Mouse (Mus musculus) right cerebral cortex, postnatal 25 days (tissue): ENCODE measurements around the gene Smug1.
A peak's percentile ranks its signal among the peaks of the same experiment; 100 is the strongest.

Source experiments
- DNase-seq: peaks from one replicate; pipeline ENCODE4 v3.0.0; 2022

The Smug1 gene

DNA sequence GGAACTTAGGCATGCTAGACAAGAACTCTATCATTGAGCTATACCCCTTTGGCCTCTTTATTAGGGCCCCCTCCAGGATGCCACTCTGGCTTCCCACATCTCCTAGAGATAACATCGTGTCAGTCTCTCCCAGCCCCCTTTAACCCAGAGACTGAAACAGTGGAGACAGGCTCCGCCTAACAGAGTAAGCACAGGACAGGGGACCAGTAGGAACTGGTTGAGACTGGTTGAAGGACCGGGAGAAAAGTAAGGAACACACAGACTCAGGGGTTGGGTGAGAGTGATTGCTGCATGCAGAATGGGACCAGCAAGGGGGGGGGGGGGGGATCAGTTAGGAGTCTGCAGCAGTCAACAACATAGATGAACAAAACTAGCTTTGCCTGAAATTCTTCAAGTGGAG lies 22.7 kb downstream of the Smug1 start:
- DNase-seq, result no peak

DNA sequence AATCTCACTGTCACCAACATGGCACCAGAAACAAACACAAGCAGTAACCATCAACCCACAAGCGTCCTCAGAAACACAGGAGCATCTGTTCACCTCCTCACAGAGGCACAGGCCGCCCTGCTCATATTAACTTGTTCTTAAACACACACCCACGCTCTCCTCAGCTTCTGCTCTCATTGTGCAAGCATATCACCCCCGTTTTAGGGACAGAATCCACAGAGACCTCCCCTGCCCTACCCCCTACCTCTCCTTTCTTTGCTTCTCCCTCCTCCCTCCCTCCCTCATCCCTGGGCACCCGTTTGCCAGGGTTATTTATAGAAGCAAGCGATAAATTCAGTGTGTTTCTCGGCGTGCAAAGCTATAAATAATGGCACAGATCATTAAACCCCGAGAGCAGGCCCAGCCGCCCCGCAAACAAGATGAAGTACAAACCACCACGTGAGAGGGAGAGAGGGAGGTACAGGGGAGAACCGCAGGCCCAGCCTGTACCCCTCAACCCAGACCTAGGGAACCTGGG lies 31.4 kb downstream of the Smug1 start:
- peak; percentile 40 for DNase-seq

DNA sequence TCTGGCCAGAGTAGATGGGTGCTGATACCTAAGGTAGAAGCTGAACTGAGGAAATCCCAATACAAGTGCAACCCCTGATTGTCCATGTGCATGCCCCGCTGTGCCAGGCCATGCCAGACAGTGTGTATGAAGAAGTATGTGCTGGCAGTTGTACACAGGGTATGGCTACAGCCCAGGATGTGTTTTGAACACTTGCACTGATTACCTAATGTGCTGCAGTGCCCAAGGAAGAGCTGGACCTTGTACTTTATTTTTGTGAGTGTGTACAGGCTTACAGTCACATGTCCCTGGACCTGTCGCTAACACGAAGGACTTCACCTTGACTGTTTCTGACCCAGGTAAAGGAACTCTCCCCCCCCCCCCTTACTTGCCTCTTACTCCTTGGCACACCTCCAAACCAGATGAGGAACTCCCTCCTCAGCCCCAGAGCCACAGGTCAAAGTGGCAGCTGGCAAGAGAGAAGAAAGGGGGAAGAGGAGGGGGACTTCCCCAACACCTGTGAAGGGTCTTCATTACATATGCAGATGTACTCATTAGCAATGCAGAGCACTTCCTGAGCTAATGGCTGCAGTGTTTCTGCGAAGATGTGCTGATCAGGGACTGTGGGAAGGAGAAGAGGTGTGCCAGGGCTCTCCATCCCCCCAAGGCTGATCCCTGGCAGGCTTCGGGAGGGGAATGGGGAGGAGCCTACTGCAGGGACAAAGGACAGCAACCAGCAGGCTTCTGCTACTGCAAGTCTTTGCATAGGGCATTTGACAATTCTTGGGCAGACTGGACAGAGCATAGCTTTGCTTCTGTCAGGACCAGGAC lies 32.4 kb downstream of the Smug1 start:
- DNase-seq, result no peak

DNA sequence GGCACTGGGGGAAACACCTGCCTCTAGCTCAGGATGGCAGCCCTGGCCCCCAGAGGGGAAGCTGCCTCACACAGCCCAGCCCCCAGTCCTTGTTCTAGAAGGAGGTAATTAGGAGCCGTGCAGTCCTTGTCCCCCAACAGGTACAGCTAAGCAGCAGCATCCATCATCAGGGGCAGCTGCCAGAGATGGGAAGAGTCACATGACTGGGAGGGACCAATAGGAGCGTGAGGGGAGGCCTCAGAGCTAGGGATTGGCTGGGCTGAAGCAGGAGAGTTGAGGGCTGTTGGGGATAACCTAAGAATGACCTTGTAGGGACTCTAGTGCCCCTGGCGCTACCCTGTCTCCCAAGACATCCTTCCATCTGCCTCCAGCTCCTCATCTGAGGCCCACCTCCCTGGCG lies 33.1 kb downstream of the Smug1 start:
- DNase-seq, result no peak

DNA sequence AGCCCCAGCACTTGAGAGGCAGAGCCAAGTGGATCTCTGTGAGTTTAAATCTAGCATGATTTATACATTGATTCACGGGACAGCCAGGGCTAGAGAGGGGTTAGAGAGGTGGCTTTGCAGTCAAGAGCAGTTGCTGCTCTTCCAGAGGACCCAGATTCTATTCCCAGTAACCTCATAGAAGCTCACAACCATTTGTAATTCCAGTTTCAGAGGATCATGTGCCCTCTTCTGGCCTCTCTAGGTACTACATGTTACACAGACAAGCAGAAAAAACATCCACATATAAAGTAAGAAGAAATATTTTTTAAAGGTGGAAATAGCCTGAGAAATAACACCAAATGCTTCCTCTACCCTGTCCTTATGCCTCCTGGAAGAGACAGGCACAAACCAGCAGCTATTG lies 36.2 kb downstream of the Smug1 start:
- no peak for DNase-seq

DNA sequence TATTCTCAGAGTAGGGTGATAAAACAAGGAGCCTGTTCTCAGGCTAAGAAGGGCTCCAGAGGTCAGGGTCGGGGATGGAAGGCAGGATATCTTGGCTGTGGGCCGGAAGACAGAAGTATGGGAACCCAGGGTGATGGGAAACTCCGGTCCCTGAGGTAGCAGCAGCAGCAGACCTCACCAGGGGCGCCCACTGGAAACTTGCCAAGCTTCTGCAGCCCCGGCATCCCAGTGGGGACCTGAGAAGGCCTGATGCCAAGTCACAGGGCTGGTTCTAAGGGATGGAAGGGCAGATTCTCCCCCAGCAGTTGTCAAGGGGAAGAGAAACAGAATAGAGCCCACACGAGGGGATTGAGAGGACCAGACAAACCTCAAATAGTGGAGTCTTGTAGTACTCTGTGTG lies 37.6 kb downstream of the Smug1 start:
- DNase-seq, result no peak

DNA sequence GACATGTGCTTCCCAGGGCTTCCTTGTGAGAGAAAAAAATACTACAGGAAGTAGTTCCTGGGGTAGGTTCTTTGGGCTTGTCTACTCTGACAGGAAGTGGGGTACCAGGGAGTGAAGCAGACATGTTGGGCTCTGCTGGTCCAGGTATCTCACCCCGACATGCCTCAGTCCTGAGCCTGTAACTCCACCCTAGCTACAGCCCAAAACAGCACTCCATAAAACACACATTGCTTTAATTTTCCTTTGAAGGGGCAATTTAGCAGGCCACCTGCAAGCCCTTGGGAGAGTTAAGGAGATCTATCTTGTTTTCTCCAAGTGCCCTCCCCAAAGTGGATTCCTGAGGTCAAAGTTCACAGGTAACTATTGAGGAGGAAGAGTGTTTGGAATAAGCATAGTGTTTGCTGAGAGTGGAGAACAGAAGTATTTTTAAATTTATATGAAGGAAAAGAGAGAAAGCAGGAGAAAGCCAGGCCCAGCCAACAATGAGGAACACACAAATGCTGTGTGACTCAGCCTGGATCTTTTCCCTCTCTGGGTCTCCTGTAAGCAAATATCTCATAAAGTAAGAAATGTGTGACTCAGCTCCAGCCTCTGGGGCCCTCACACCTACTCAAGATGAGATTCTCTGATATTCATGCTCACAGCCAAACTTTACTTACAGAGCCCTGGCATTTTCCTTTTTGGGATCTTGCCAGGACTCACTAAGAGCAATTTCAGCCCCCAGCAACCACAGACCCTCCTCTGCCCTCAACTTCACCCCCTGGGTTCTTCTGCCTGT lies 38.6 kb downstream of the Smug1 start:
- no peak for DNase-seq

DNA sequence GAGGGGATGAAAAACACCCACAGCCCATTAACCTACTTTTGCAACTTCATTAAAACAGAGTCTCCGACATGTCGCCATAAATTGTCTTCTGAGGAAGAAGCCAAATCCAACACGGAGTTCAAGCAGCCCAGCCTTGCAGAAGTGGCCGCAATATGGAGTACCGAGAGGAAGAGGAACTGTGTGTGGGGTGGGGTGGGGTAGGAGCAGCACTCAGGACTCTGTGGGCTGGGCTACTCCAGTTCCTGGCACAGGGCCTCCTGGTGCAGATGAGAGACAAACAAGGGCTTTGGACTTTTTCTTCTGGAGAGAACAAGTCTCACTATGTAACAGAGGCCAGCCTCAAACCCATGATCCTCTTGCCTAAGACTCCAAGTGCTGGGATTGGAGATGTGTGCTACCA lies 40.9 kb downstream of the Smug1 start:
- DNase-seq, result no peak

DNA sequence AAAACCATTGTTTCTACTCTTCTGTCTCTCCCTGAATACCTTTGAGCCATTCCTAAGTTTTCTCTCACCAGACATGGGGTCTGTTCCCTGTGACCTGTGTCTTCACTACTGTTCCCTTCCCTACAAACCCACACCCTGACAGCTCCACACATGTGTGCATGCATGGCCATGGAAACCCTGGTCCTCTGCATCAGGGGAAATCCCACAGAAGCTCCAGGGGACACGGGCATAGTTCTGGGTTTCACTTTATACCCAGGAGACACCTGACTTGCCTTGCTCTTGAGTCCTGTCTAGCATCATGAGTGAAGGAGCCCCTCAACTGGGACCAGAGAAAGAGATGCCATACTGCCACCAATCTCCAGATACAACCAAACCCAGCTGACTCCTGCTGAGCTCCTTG lies 42.6 kb downstream of the Smug1 start:
- no peak for DNase-seq

DNA sequence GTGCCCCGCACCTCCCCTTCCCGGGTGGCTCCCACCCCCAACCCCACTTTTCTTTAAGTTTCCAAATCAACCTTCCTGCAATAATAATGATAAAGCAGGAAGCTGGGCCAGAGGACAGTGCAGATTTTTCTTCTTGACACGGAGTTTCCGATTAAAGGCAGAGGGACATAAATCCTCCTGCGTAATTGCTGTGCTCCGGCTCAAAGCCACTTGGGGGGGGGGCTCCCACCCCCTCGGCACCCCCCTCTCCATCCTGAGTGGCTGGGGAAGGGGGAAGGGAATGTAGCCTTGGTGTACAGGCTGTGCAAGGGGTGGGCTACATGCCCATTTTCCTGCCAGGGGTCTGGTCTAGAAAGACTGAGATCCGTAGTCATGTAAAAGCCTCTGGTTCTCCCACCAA lies 43.5 kb downstream of the Smug1 start:
- no peak for DNase-seq

DNA sequence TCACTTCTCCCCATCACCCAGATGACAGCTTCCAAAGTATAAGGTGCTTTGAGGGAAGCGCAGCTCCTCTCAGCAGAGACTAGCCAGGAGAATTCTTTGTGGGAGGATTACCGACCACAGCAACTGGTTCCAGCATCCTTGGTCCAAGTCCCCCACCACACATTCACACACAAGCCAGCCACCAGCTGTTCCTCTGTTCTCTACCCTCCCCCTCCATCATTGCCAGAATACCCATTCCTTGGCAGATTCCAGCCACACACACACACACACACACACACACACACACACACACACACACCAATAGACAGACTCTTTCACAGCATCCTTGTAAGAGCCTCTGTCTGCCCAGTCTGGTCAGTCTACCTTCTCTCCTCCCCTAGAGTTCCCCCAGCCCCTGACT lies 44.5 kb downstream of the Smug1 start:
- DNase-seq, result no peak

DNA sequence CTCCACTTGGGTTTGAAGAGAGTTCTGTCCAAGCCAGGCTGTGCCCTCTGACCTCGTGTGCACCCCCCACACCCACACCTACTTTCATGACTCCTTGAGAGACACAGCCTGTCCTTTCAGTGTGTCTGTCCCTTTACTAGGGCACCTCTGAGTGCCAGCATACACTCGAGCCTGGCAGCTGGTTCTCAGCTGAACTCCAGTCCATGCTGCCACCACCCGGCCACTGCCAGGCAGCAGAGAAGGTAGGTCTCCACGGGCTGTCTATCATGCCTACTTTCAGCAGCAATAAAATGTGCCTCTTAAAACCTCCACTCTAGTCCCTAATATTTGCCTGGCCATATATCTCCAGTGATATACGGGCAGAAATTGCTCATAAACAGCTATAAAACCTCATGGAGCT lies 45.5 kb downstream of the Smug1 start:
- DNase-seq, result no peak

DNA sequence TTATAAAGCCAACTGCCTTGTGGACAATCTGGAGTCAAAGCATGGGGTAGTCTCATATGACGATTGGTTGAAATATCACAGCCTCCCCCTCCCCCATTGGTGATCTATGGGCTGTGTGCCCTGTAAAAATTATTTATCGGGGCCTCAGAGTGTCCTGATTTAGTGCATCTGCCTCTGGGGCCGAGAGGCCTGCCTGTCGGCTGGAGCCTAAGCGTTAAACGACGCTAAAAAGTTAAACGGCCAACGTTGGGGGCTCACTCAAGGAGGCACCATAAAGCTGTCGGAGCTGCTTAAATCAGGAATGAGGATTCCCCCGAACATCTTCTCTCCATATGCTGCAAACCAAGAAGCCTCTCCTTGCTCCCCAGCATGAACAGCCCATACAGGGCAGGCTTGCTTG lies 46.3 kb downstream of the Smug1 start:
- DNase-seq, result no peak

DNA sequence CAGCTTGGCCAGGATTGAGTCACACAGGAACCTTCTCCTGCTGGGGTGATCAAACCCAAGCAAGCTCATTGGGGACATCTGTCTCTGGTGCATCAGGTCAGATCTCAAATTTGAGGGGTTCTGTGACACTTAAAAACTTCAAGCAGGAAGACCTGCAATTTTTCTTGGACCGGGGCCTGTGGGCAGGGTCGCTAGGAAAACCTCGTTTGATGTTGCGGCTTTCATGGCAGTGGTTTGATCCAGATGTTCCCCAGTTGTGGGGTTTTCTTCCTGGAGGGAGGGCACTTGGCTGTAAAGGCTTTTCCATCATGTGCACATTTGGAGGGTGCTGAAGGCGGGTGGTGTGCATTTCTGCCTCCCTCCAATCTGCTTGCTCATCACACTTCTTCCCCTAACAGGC lies 51.2 kb downstream of the Smug1 start:
- no peak for DNase-seq

DNA sequence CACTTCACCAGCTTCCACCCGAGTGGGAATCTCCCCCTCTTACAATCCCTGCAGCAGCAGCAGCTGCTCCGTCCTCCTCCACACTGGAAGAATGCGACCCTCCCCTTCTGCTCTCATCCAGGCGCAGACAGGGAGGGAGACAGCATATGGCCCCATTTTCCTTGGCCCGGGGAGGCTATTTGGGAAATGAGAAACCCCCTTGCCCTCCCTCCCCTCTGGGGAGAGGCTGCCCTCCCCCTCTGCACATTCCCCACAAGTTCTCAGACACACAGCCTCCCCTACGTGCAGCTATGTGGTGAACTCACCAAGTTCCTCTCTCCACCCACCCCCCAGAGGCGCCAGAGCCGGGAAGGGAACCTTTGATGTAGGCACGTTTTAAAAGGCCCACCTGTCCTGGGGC lies 51.6 kb downstream of the Smug1 start:
- DNase-seq, result no peak

DNA sequence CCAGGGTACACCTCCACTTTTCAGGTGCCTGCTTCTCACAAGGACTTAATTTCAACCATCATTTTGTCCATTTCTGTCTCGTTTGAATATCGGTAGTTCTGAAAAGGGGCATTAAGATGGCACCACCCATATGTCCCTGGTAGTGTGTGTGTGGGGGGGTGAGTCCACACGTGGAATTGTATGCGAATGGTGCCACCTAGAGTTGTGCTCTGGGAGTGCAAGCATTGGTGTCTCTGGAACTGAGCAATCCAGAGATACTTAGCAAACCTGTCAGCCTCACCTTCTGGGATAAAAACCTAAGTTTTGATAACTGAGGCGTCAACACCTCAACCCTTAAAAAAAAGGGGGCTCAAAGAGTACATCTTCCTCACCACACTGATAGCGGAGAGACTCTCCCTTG lies 53.8 kb downstream of the Smug1 start:
- no peak for DNase-seq

DNA sequence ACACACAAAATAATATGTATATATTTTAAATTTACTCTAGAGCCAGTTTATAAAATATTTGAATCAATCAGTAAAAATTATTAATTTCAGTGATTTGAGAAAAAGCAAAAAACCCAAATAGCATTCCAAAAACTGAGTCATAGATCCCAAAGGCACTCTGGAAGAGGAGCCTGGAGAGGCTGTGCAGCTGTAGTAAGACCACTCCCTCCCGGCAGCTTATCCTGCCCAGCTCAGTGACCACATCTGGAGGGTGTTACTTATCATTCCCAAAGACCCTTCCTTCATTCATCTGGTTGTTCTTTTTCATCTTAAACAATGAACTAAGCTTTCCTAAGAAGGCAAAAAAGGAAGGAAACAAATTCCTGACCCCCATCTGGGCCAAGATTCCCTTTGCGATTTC lies 54.6 kb downstream of the Smug1 start:
- DNase-seq, result no peak

DNA sequence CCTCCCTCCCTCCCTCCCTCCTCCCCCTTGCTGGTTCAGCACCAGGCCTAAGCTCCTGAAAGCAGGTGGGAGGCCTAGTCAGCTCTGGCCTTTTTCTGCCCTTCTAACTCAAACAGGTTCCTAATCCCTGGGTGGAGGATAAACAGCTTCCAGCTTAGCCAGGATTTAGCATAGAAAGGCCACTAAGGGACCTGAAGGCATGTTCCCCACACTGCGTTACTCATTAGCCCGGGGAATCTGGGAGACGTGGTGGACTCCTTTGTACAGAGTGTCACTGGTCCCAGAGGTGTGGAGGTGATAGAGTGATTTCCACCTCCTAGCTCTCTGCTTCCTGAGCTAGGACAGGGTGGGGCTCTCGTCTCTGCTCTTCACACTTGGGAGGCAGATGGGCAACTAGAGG lies 57.0 kb downstream of the Smug1 start:
- no peak for DNase-seq

DNA sequence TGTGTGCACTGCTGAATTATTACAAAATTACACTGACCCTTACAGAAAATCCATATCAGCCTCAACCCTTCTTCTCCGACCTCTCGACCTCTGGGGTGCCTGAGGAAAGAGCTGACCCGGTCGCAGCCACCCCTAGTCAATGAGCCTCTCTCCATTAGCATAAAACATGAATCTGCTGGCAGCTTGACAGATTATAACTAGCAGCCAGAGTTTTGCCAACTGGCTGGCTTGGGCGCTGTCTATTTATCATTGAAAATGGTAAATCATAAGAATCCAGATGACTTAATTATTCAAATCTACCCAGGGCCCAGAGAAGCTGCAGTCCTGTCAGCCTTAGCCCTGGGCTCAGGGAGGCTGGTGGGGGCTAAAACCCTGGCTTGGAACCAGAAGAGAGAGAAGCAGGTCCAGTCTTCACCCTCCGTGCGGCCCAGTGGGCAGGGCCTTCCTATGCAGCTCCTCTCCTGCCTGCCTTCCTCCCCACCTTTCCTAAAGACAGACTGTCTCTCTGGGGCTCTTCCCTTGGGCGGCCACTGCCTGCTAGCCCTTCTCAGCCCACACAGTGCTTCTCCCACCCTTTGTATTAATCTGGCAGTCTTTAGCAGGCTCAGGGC lies 58.7 kb downstream of the Smug1 start:
- DNase-seq, result no peak

DNA sequence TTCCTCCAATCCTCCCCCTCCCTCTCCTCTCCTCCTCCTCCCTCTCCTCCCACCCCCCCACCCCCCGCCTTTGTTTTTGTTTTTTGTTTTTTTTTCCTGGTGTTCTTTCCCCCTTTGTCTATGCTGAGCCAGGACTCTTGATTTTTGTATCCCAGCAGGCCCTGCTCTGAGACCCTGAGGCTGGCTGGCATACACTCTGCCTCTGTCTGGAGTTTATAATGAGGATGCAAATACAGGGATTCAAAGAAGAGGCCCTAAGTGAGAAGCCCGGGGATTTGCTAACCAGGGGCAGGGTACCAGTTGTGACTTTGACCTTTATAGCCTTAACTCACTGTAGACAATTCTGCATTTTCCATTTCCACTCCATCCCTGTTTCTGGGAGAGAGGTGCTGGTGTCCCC lies 60.7 kb downstream of the Smug1 start:
- DNase-seq, result no peak
